Mouse (Mus musculus): ENCODE data around the gene Adamts18. TPM values are rescaled to one million over a fixed set of nuclear protein-coding genes. Genes with fewer than 3 reads are reported as not detected.

Adamts18 gene
- polyA plus RNA-seq, 1 experiment from 2014 or later, result 7.9 TPM

GRCm38 (mm10) chr8:113865326-113866093 is 17.0 kb upstream of the Adamts18 start:
- no peaks in the 10 kb centered on the region for H3K9me3 ChIP-seq (replicated peaks)
- no peak overlapping the region for H3K9ac ChIP-seq
- peak overlapping the region; percentile 29 for H3K27ac ChIP-seq (replicated peaks)
- 0 out of 2 replicates have a peak overlapping the region, but pooled peaks have one; percentile 6 for H3K4me2 ChIP-seq (replicated peaks)
- no peaks in the 10 kb centered on the region for H3K27me3 ChIP-seq
- WGBS, result 48% methylated on average over 13 of the region's 13 CpGs
- no peaks in the 10 kb centered on the region for H3K4me1 ChIP-seq
- ATAC-seq (ENCODE audit: insufficient number of reproducible peaks, low FRiP score, low TSS enrichment, low read depth), result peak; percentile 85
- no peak overlapping the region for H3K4me3 ChIP-seq (replicated peaks)
- no peaks in the 10 kb centered on the region for H3K36me3 ChIP-seq

- no peaks in the 10 kb centered on the region for H3K27me3 ChIP-seq
- 90% methylated on average over 12 of the region's 12 CpGs for WGBS
These were observed 11.5 kb upstream of the Adamts18 start for GRCm38 (mm10) chr8:113859890-113860683.

GRCm38 (mm10) chr8:113858801-113859200 is 10.3 kb upstream of the Adamts18 start:
- WGBS, result 39% methylated on average over 7 of the region's 7 CpGs

More at GRCm38 (mm10) chr8:113859890-113860683, 11.5 kb upstream of the Adamts18 start:
- H3K4me2 ChIP-seq (replicated peaks), result no peak overlapping the region
- no peak overlapping the region for H3K9ac ChIP-seq
- no peaks in the 10 kb centered on the region for H3K36me3 ChIP-seq
- H3K4me1 ChIP-seq, result no peaks in the 10 kb centered on the region
- ATAC-seq (ENCODE audit: insufficient number of reproducible peaks, low FRiP score, low TSS enrichment, low read depth), result no peak
- no peak overlapping the region for H3K27ac ChIP-seq (replicated peaks)
- H3K9me3 ChIP-seq (replicated peaks), result no peaks in the 10 kb centered on the region
- no peak overlapping the region for H3K4me3 ChIP-seq (replicated peaks)

GRCm38 (mm10) chr8:113854622-113855293 is 6.2 kb upstream of the Adamts18 start:
- Histone ChIP-seq H3K36me3 (no peaks in the 10 kb centered on the region), H3K4me3 (replicated peaks) (no peak overlapping the region), H3K9me3 (replicated peaks) (no peaks in the 10 kb centered on the region; the same call in 1 of the 2 replicates), H3K4me2 (replicated peaks) (no peak overlapping the region), H3K27ac (replicated peaks) (no peak overlapping the region), H3K27me3 (peaks cover 9% of the 10 kb centered on the region), H3K9ac (no peak overlapping the region), H3K4me1 (no peaks in the 10 kb centered on the region)
- WGBS, result 75% methylated on average over 8 of the region's 8 CpGs
- ATAC-seq (ENCODE audit: insufficient number of reproducible peaks, low FRiP score, low TSS enrichment, low read depth), result no peak

More at GRCm38 (mm10) chr8:113858801-113859200, 10.3 kb upstream of the Adamts18 start:
- Histone ChIP-seq H3K27me3 (no peaks in the 10 kb centered on the region), H3K36me3 (no peaks in the 10 kb centered on the region), H3K4me1 (no peaks in the 10 kb centered on the region), H3K9me3 (replicated peaks) (no peaks in the 10 kb centered on the region), H3K4me2 (replicated peaks) (no peak overlapping the region), H3K9ac (no peak overlapping the region), H3K27ac (replicated peaks) (no peak overlapping the region), H3K4me3 (replicated peaks) (no peak overlapping the region)
- no peak for ATAC-seq (ENCODE audit: insufficient number of reproducible peaks, low FRiP score, low TSS enrichment, low read depth)

- no peak for ATAC-seq (ENCODE audit: insufficient number of reproducible peaks, low FRiP score, low TSS enrichment, low read depth)
- Histone ChIP-seq H3K27me3 (peaks cover 19% of the 10 kb centered on the region), H3K9ac (no peak overlapping the region), H3K4me2 (replicated peaks) (no peak overlapping the region), H3K9me3 (replicated peaks) (no peaks in the 10 kb centered on the region; the same call in 1 of the 2 replicates), H3K4me1 (peaks cover 4% of the 10 kb centered on the region), H3K36me3 (no peaks in the 10 kb centered on the region), H3K27ac (replicated peaks) (no peak overlapping the region), H3K4me3 (replicated peaks) (no peak overlapping the region)
- WGBS, result 41% methylated on average over 4 of the region's 4 CpGs
These were observed 5.2 kb upstream of the Adamts18 start for GRCm38 (mm10) chr8:113853714-113854113.

- H3K4me3 ChIP-seq (replicated peaks), result no peak overlapping the region
- no peaks in the 10 kb centered on the region; the same call in 1 of the 2 replicates for H3K9me3 ChIP-seq (replicated peaks)
- no peak for ATAC-seq (ENCODE audit: insufficient number of reproducible peaks, low FRiP score, low TSS enrichment, low read depth)
- H3K27me3 ChIP-seq, result peaks cover 40% of the 10 kb centered on the region
- H3K36me3 ChIP-seq, result no peaks in the 10 kb centered on the region
- H3K9ac ChIP-seq, result no peak overlapping the region
- H3K4me1 ChIP-seq, result peaks cover 17% of the 10 kb centered on the region
- WGBS, result 38% methylated on average over 4 of the region's 4 CpGs
- H3K4me2 ChIP-seq (replicated peaks), result no peak overlapping the region
- H3K27ac ChIP-seq (replicated peaks), result no peak overlapping the region
These were observed 3.1 kb upstream of the Adamts18 start for GRCm38 (mm10) chr8:113851655-113852054.

GRCm38 (mm10) chr8:113848081-113848652 is 371 bp downstream of the Adamts18 start:
- Histone ChIP-seq H3K4me3 (replicated peaks) (peak overlapping the region; percentile 52), H3K9me3 (replicated peaks) (no peaks in the 10 kb centered on the region; the same call in 1 of the 2 replicates), H3K4me1 (peaks cover 24% of the 10 kb centered on the region), H3K27ac (replicated peaks) (peak overlapping the region; percentile 28; the same call in 1 of the 2 replicates), H3K27me3 (peaks cover 44% of the 10 kb centered on the region), H3K4me2 (replicated peaks) (peak overlapping the region; percentile 96), H3K9ac (peak overlapping the region; percentile 31; the same call in 1 of the 2 replicates), H3K36me3 (no peaks in the 10 kb centered on the region)
- under 1% methylated on average over 50 of the region's 50 CpGs for WGBS
- peak; percentile 58 for ATAC-seq (ENCODE audit: insufficient number of reproducible peaks, low FRiP score, low TSS enrichment, low read depth)

GRCm38 (mm10) chr8:113847606-113848080 is 895 bp downstream of the Adamts18 start:
- ATAC-seq (ENCODE audit: insufficient number of reproducible peaks, low FRiP score, low TSS enrichment, low read depth), result no peak
- no peaks in the 10 kb centered on the region for H3K36me3 ChIP-seq
- no peak overlapping the region for H3K27ac ChIP-seq (replicated peaks)
- WGBS, result 22% methylated on average over 12 of the region's 12 CpGs
- no peaks in the 10 kb centered on the region; the same call in 1 of the 2 replicates for H3K9me3 ChIP-seq (replicated peaks)
- H3K27me3 ChIP-seq, result peaks cover 44% of the 10 kb centered on the region
- no peak overlapping the region for H3K9ac ChIP-seq
- peaks cover 24% of the 10 kb centered on the region for H3K4me1 ChIP-seq
- H3K4me3 ChIP-seq (replicated peaks), result peak overlapping the region; percentile 52
- H3K4me2 ChIP-seq (replicated peaks), result peak overlapping the region; percentile 96

- Histone ChIP-seq H3K9me3 (replicated peaks) (no peaks in the 10 kb centered on the region; the same call in 1 of the 2 replicates), H3K27me3 (peaks cover 44% of the 10 kb centered on the region), H3K9ac (no peak overlapping the region), H3K4me3 (replicated peaks) (0 out of 2 replicates have a peak overlapping the region, but pooled peaks have one; percentile 52), H3K4me1 (peaks cover 24% of the 10 kb centered on the region), H3K27ac (replicated peaks) (no peak overlapping the region), H3K4me2 (replicated peaks) (no peak overlapping the region), H3K36me3 (no peaks in the 10 kb centered on the region)
- ATAC-seq (ENCODE audit: insufficient number of reproducible peaks, low FRiP score, low TSS enrichment, low read depth), result no peak
- WGBS, result 56% methylated on average over 5 of the region's 5 CpGs
These were observed 1.9 kb downstream of the Adamts18 start for GRCm38 (mm10) chr8:113846669-113847068.

- no peaks in the 10 kb centered on the region for H3K9me3 ChIP-seq (replicated peaks)
- H3K27me3 ChIP-seq, result peaks cover 36% of the 10 kb centered on the region
- H3K4me3 ChIP-seq (replicated peaks), result 0 out of 2 replicates have a peak overlapping the region, but pooled peaks have one; percentile 4
These were observed 3.7 kb downstream of the Adamts18 start for GRCm38 (mm10) chr8:113844801-113845301.

More at GRCm38 (mm10) chr8:113844801-113845301, 3.7 kb downstream of the Adamts18 start:
- ATAC-seq (ENCODE audit: insufficient number of reproducible peaks, low FRiP score, low TSS enrichment, low read depth), result no peak
- Histone ChIP-seq H3K4me1 (peaks cover 24% of the 10 kb centered on the region), H3K4me2 (replicated peaks) (peak overlapping the region; percentile 28; the same call in 1 of the 2 replicates), H3K9ac (no peak overlapping the region), H3K36me3 (no peaks in the 10 kb centered on the region), H3K27ac (replicated peaks) (no peak overlapping the region)
- 44% methylated on average over 20 of the region's 20 CpGs for WGBS

Data from embryonic facial prominence, embryonic 15.5 days (tissue).